Mouse (Mus musculus) limb, embryonic 15.5 days (tissue): Measurements from ENCODE around the gene Msi1. TPM values are rescaled to one million over a fixed set of nuclear protein-coding genes. Genes with fewer than 3 reads are reported as not detected.

Source experiments
- ATAC-seq: fragments of 200-750 bp; cut with Nextera tagmentation; 2 replicates; pipeline ENCODE4 v1.8.0; 2017; ENCODE audit warnings: low read depth, moderate TSS enrichment; ENCODE audit not compliant: insufficient number of reproducible peaks, low FRiP score, low TSS enrichment
- H3K27ac ChIP-seq: fragments of 300-500 bp; sonication (generic); 2 replicates; pipeline ENCODE4 v1.5.1; 2015; ENCODE audit warnings: moderate library complexity, mild to moderate bottlenecking, inconsistent platforms
- H3K27me3 ChIP-seq: fragments of 300-500 bp; sonication (generic); 2 replicates; pipeline ENCODE4 v1.6.1; 2015; ENCODE audit warnings: inconsistent platforms
- H3K36me3 ChIP-seq: fragments of 300-500 bp; sonication (generic); 2 replicates; pipeline ENCODE4 v1.6.1; 2015; ENCODE audit warnings: inconsistent platforms
- H3K4me1 ChIP-seq: fragments of 300-500 bp; sonication (generic); 2 replicates; pipeline ENCODE4 v1.6.1; 2015; ENCODE audit warnings: inconsistent platforms
- H3K4me2 ChIP-seq: fragments of 300-500 bp; sonication (generic); 2 replicates; pipeline ENCODE4 v1.6.1; 2015; ENCODE audit warnings: mild to moderate bottlenecking, inconsistent platforms
- H3K4me3 ChIP-seq: fragments of 300-500 bp; sonication (generic); 2 replicates; pipeline ENCODE4 v1.5.1; 2015; ENCODE audit warnings: mild to moderate bottlenecking, inconsistent platforms
- H3K9ac ChIP-seq: fragments of 300-500 bp; sonication (generic); 2 replicates; pipeline ENCODE4 v1.6.1; 2015; ENCODE audit warnings: inconsistent platforms
- H3K9me3 ChIP-seq: fragments of 300-500 bp; sonication (generic); 2 replicates; pipeline ENCODE4 v1.6.1; 2016; ENCODE audit warnings: inconsistent platforms
- WGBS: fragments of 180-500 bp; shearing (Covaris S2); methylation state at CpG from one replicate; pipeline ENCODE4 v1.1.7; 2015; 5-methylcytosine and 5-hydroxymethylcytosine counted together
- polyA plus RNA-seq: library from polyadenylated mRNA; unstranded; fragments of >200 nt; fragmentation: Nextera tagmentation; extraction: Ambion mirVana; gene quantifications from 2 replicates; pipeline ENCODE4 v1.2.1, GENCODE M21; 2015

Msi1 gene
- polyA plus RNA-seq, 1 experiment from 2014 or later, result 8.4 TPM

GRCm38 (mm10) chr5:115498307-115499240 lies 69.2 kb downstream of the Msi1 start:
- Histone ChIP-seq H3K9me3 (no peaks in the 10 kb centered on the region), H3K27ac (peak overlapping the region; percentile 27), H3K4me2 (no peak overlapping the region), H3K27me3 (no peaks in the 10 kb centered on the region), H3K4me3 (no peak overlapping the region), H3K9ac (no peak overlapping the region), H3K4me1 (peaks cover 14% of the 10 kb centered on the region), H3K36me3 (no peaks in the 10 kb centered on the region)
- 44% methylated on average over 9 of the region's 9 CpGs for WGBS
- ATAC-seq, result no peak

GRCm38 (mm10) chr5:115500383-115500935 lies 71.1 kb downstream of the Msi1 start:
- no peak overlapping the region for H3K4me3 ChIP-seq
- no peaks in the 10 kb centered on the region for H3K36me3 ChIP-seq
- H3K9ac ChIP-seq, result no peak overlapping the region
- 0 out of 2 replicates have a peak, but pooled peaks cover 4% of the 10 kb centered on the region for H3K4me1 ChIP-seq
- 71% methylated on average over 12 of the region's 12 CpGs for WGBS
- no peak overlapping the region for H3K27ac ChIP-seq
- ATAC-seq, result no peak
- no peaks in the 10 kb centered on the region for H3K9me3 ChIP-seq
- no peaks in the 10 kb centered on the region for H3K27me3 ChIP-seq
- no peak overlapping the region for H3K4me2 ChIP-seq

GRCm38 (mm10) chr5:115503035-115503434 lies 73.6 kb downstream of the Msi1 start:
- H3K9me3 ChIP-seq, result no peaks in the 10 kb centered on the region
- peaks cover 16% of the 10 kb centered on the region for H3K4me1 ChIP-seq
- no peak overlapping the region for H3K9ac ChIP-seq
- ATAC-seq, result no peak
- WGBS, result 56% methylated on average over 12 of the region's 12 CpGs
- H3K4me2 ChIP-seq, result no peak overlapping the region
- no peaks in the 10 kb centered on the region for H3K36me3 ChIP-seq
- H3K27ac ChIP-seq, result no peak overlapping the region
- H3K27me3 ChIP-seq, result no peaks in the 10 kb centered on the region
- H3K4me3 ChIP-seq, result no peak overlapping the region

Other genes starting within 250 kb of the Msi1 start
- gene Cabp1, start 235.2 kb upstream of the Msi1 start, polyA plus RNA-seq, result 1.2 and 1.3 TPM in 2 replicates
- gene Pop5, start 193.8 kb upstream of the Msi1 start, polyA plus RNA-seq, result 96.2 and 97.1 TPM in 2 replicates
- 108 and 135 TPM in 2 replicates for gene Rnf10, start 156.7 kb upstream of the Msi1 start, polyA plus RNA-seq
- 36.4 and 43.7 TPM in 2 replicates for gene Coq5, start 149.9 kb upstream of the Msi1 start, polyA plus RNA-seq
- 1,678 and 1,810 TPM in 2 replicates for gene Dynll1, start 128.6 kb upstream of the Msi1 start, polyA plus RNA-seq
- gene Srsf9, start 102.4 kb upstream of the Msi1 start, polyA plus RNA-seq, result 222 and 246 TPM in 2 replicates
- 25.3 and 27.6 TPM in 2 replicates for gene Gatc, start 88.4 kb upstream of the Msi1 start, polyA plus RNA-seq
- gene Triap1, start 88.4 kb upstream of the Msi1 start, polyA plus RNA-seq, result 60.6 and 66.9 TPM in 2 replicates
- gene Cox6a1, start 80.6 kb upstream of the Msi1 start, polyA plus RNA-seq, result 800 and 820 TPM in 2 replicates
- not detected in 2 replicates for gene Pla2g1b, start 36.7 kb downstream of the Msi1 start, polyA plus RNA-seq
- gene Sirt4, start 55.1 kb downstream of the Msi1 start, polyA plus RNA-seq, result 24.9 and 26.5 TPM in 2 replicates
- gene Pxn, start 77.1 kb downstream of the Msi1 start, polyA plus RNA-seq, result 52.6 and 55.7 TPM in 2 replicates
- 1,505 and 1,752 TPM in 2 replicates for gene Rplp0, start 129.9 kb downstream of the Msi1 start, polyA plus RNA-seq
- 32.9 and 36.3 TPM in 2 replicates for gene Gcn1l1, start 135.7 kb downstream of the Msi1 start, polyA plus RNA-seq
- gene Rab35, start 202.3 kb downstream of the Msi1 start, polyA plus RNA-seq, result 15.1 and 17.0 TPM in 2 replicates